Mouse (Mus musculus) erythroid progenitor cell, adult 5-6 weeks (primary cell): ENCODE measurements around the gene Mafk. TPM values are rescaled to one million over a fixed set of nuclear protein-coding genes. Genes with fewer than 3 reads are reported as not detected.

Experiments
- ATAC-seq: replicated peaks from 2 replicates; pipeline ENCODE4 v1.8.0; 2016; ENCODE audit warnings: moderate number of reproducible peaks, mild to moderate bottlenecking, moderate TSS enrichment, inconsistent platforms; ENCODE audit not compliant: poor library complexity, low FRiP score, severe bottlenecking
- total RNA-seq, 2 experiments: library from RNA; stranded (forward) in 1 of 2; stranded (reverse) in 1 of 2; fragments of 150-400 nt in 1 of 2; fragments of 186-747, 209-891 nt in 1 of 2; gene quantifications; 2 replicates each; pipeline versions ENCODE4 v1.2.3 to v1.2.4; 2015 to 2017; ENCODE audit warnings: low replicate concordance in 2 of 2

Mafk gene
- total RNA-seq, 2 experiments from 2014 or later, result 36.5 to 45.3 TPM

DNA sequence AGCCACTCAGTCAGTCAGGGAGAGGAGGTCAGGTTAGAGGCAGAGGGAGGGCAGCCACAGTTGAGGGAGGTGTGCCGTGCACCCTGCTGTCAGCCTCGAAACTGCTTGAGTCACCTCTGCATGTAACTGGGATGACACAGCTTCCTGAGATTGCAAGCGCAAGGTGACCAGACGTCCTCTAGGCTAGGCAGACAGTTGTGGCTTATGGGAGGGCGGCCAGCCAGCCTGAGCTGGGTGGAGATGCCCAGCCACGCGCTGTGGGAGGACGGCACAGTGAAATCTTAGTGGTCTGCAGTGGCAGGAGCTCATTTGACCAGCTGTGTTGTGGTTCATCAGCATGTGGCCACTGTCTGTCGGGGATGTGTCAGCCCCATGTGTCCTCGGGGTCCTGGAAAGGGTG, 3.6 kb downstream of the Mafk start:
- ATAC-seq, result peak; percentile 52

- no peak for ATAC-seq
Observed at GRCm38 (mm10) chr5:139796001-139796620, 4.8 kb downstream of the Mafk start.

GRCm38 (mm10) chr5:139796900-139797299, 5.6 kb downstream of the Mafk start:
- ATAC-seq, result no peak

DNA sequence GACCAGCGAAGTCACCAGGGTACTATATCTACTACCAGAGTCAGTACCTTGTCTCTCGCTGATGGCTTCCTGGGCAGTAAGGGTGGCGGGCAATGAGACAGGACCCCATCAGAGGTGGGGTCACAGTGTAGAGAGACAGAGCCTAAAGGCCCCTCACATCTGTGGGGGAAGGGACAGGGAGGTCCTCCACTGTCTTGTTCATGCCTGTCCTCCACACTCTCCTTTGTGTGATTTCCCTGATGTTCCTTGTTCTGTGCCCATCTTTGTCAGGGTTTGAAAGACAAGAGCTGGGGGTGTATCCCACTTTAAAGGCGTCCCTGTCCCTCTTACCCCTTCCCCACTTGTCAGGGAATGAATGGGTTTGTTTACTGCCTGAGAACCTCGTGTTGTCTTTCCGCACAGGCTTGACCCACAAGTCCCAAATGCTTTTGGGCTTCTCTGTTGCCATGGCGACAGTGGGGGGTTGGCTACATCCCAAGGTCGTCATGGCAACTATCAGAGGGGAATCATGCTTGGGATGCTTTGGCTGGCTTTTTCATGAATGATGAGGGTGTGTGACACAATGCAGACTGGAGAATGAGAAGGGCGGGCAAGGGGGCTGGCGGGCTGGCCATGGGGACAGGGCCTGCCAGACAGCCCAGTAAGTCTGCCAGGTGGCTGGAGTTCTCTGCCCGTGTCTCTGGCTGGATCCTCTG, 6.3 kb downstream of the Mafk start:
- no peak for ATAC-seq

- no peak for ATAC-seq
Observed at GRCm38 (mm10) chr5:139798168-139798900, 7.0 kb downstream of the Mafk start.

DNA sequence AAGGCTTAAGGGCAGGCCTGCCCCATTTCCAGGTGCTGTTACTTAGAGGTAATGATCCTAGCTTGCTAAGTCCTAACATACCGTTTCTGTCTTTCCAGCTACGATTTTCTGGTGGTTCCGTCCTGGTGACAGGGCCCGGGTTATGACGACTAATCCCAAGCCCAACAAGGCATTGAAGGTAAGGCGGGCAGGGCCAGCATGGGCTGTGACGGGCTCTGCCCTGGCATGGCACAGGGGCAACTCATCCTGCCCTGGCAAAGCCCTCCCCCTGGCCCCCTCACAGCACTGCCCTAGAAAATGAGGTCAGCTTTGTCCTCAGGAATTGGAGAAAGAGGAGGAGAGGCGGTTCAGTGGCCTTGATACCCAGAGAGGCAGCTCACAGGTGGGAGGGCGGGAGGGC, 7.7 kb downstream of the Mafk start:
- no peak for ATAC-seq

GRCm38 (mm10) chr5:139799801-139800590, 8.7 kb downstream of the Mafk start:
- no peak for ATAC-seq

GRCm38 (mm10) chr5:139801231-139801630, 9.9 kb downstream of the Mafk start:
- no peak for ATAC-seq

DNA sequence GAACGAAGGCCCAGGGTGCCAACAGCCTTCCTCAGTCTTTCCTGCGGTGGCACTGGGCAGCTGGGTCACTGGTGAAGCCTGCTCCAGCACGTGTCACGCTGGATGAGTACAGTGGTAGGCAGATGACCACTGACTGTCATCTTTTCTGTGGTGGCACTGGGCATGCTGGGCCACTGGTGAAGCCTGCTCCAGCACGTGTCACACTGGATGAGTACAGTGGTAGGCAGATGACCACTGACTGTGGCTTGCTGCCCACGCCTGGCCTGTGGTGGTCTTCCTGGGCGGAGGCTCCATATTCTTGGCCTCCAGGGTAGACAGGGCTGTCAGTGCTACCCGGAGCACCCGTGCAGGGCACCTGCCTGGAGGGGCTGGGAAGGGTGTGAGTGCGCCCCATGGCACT, 10.6 kb downstream of the Mafk start:
- no peak for ATAC-seq

- peak; percentile 38 for ATAC-seq
Observed at GRCm38 (mm10) chr5:139803165-139803564, 11.9 kb downstream of the Mafk start.

- ATAC-seq, result peak; percentile 61
Observed at GRCm38 (mm10) chr5:139803601-139804102, 12.3 kb downstream of the Mafk start.

- ATAC-seq, result peak; percentile 71
Observed at GRCm38 (mm10) chr5:139804107-139804551, 12.8 kb downstream of the Mafk start.

GRCm38 (mm10) chr5:139804573-139805111, 13.3 kb downstream of the Mafk start:
- peak; percentile 44 for ATAC-seq

GRCm38 (mm10) chr5:139805924-139806323, 14.6 kb downstream of the Mafk start:
- ATAC-seq, result peak; percentile 48

DNA sequence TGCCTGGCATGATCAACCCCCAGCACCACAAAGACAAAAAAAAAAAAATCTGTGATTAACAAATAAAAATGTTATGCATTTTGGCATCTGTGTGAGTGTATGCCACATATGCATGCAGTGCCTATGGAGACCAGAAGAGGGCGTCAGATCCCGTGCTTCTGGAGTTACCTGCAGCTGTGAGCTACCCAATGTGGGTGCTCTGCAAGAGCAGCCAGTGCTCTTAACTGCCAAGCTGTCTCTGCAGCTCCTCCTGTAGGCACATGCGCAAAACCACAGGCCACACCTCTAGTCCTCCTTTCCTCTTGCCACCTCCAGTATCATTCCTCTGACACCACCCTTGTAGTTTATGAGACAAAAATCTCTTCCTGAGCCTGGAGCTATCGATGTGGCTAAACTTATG, 18.1 kb downstream of the Mafk start:
- ATAC-seq, result no peak

DNA sequence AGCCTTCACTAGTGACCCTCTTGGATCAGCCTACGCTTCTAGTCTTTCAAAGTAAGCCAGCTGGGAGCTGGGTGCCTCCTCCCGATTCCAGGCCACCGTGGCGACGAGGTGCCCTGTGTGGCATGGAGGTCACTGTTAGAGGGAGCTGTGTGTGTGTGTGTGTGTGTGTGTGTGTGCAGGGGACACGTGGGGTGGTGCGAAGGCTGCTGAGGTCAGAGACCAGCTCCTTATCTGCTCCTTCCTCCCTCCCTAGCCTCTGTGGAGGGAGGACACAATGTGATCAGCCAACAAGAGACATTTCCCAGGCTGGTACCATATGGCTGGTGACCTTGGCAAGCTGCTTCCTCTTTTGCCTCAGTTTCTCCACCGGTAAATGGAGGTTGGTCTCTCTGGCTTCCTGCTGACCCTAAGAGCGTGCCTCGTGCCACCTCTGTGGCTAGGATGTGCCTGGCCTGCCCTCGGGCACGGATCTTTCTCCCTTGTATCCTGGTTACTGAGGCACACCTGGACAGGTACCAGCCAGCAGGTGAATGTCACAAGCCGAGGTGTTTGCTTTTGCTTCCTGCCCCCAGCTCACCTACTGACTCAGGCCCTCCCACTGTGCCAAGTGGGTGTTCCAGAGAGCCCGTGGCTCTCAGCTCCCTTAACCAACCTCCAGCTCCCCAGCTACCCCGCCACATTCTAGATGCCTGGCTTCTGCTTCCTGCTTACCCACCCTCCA, 20.5 kb downstream of the Mafk start:
- peak; percentile 40 for ATAC-seq

- ATAC-seq, result no peak
Observed at GRCm38 (mm10) chr5:139812398-139813125, 21.2 kb downstream of the Mafk start.

DNA sequence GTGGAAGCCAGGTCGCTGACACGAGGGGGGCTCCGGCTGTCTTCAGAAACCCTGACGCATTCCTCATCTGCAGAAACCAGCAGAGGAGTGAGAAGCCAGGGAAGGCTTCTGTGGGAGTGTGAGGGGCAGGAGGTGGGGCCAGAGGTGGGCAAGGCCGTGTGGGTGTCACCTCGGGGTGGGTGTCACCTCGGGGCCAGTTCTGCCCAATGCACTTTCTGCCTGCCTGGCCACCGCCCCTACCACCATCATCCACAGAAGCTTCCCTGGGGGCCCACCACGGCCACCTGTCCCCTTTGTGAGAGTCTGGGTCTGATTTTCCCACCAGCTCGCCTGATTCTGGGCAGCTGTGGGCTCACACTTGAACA, 21.8 kb downstream of the Mafk start:
- no peak for ATAC-seq
